In the genomic region with DNA sequence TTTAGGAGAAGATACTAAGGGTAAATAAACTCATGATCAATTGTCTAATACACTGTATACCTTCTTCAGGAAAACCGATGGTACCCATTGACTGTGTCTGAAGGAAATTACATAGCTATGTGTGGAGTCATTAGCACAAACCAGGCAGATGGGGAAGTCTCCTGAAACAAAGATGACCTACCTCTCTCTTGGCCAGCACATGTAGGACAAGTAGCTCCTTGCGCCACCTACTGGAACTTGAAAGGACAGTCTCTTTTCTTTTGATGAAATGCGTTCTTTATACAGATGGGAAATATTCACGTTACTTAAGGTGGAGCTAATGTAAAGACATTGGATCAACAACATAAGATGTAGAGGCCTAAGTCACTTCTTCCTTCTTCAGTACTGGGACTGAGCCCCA, we compare ENCODE assay signal across 8 mouse cellular contexts. TPM values are rescaled to one million over a fixed set of nuclear protein-coding genes. Genes with fewer than 3 reads are reported as not detected.
DNase-seq lines count a peak whose midpoint lies in the region; ATAC-seq lines count a peak whose summit lies in the region.

No protein-coding gene starts in this region.

- H3K27ac ChIP-seq in hindbrain, embryonic 14.5 days: no peak overlapping the region
- H3K27ac ChIP-seq in hindbrain, embryonic 13.5 days: no peak overlapping the region
- no peak overlapping the region for H3K27ac ChIP-seq in embryonic facial prominence, embryonic 10.5 days (replicated peaks)

- no peaks in the 10 kb centered on the region for H3K27me3 ChIP-seq in hindbrain, embryonic 14.5 days (ENCODE audit: control insufficient read depth, insufficient read depth, low read length)
- H3K27me3 ChIP-seq in hindbrain, embryonic 13.5 days: no peaks in the 10 kb centered on the region; the same call in 1 of the 2 replicates
- H3K27me3 ChIP-seq in embryonic facial prominence, embryonic 10.5 days (replicated peaks; ENCODE audit: low read depth, poor library complexity, severe bottlenecking): no peaks in the 10 kb centered on the region

- H3K9ac ChIP-seq in hindbrain, embryonic 14.5 days: no peak overlapping the region
- H3K9ac ChIP-seq in hindbrain, embryonic 13.5 days: no peak overlapping the region

- 7% methylated on average over 4 of the region's 4 CpGs for WGBS in hindbrain, embryonic 14.5 days
- WGBS in hindbrain, embryonic 13.5 days: 4% methylated on average over 4 of the region's 4 CpGs
- 11% methylated on average over 4 of the region's 4 CpGs for WGBS in embryonic facial prominence, embryonic 10.5 days

- peaks cover 10% of the 10 kb centered on the region for H3K4me1 ChIP-seq in hindbrain, embryonic 14.5 days (replicated peaks; ENCODE audit: control insufficient read depth, insufficient read depth, low read length)
- H3K4me1 ChIP-seq in hindbrain, embryonic 13.5 days (replicated peaks): peaks cover 17% of the 10 kb centered on the region
- H3K4me1 ChIP-seq in embryonic facial prominence, embryonic 10.5 days: peaks cover 5% of the 10 kb centered on the region; the same call in 1 of the 2 replicates

- peak; percentile 76 for DNase-seq in hindbrain, embryonic 14.5 days (ENCODE audit: low spot score)
- DNase-seq in CD4-positive helper T cell, adult 2 months (ENCODE audit: low read depth, low spot score): peak; percentile 75
- DNase-seq in ZHBTc4 (ENCODE audit: low read depth, low spot score): peak; percentile 83
- peak; percentile 37 for DNase-seq in embryonic facial prominence, embryonic 10.5 days (ENCODE audit: low spot score)
- peak; percentile 59 for DNase-seq in kidney, postnatal 10 days
- no peak for DNase-seq in layer of hippocampus, postnatal 36 days

- no peaks in the 10 kb centered on the region for H3K9me3 ChIP-seq in hindbrain, embryonic 14.5 days (ENCODE audit: control insufficient read depth, low read length)
- H3K9me3 ChIP-seq in hindbrain, embryonic 13.5 days: no peaks in the 10 kb centered on the region
- H3K9me3 ChIP-seq in embryonic facial prominence, embryonic 10.5 days: no peaks in the 10 kb centered on the region

- ATAC-seq in hindbrain, embryonic 14.5 days (ENCODE audit: low FRiP score): no peak
- no peak for ATAC-seq in hindbrain, embryonic 13.5 days (ENCODE audit: low FRiP score)
- ATAC-seq in monocyte, adult 5-6 weeks (replicated peaks; ENCODE audit: insufficient number of reproducible peaks, low FRiP score, low TSS enrichment, poor library complexity, severe bottlenecking): peak; percentile 91

- H3K4me2 ChIP-seq in hindbrain, embryonic 14.5 days (replicated peaks): no peak overlapping the region
- no peak overlapping the region for H3K4me2 ChIP-seq in hindbrain, embryonic 13.5 days

- H3K36me3 ChIP-seq in hindbrain, embryonic 14.5 days (replicated peaks; ENCODE audit: control insufficient read depth, insufficient read depth): no peaks in the 10 kb centered on the region
- H3K36me3 ChIP-seq in hindbrain, embryonic 13.5 days: no peaks in the 10 kb centered on the region
- no peaks in the 10 kb centered on the region for H3K36me3 ChIP-seq in embryonic facial prominence, embryonic 10.5 days (replicated peaks)

- no peak overlapping the region for H3K4me3 ChIP-seq in hindbrain, embryonic 14.5 days (replicated peaks; ENCODE audit: low read length)
- H3K4me3 ChIP-seq in hindbrain, embryonic 13.5 days: no peak overlapping the region
- H3K4me3 ChIP-seq in embryonic facial prominence, embryonic 10.5 days: no peak overlapping the region

RNA-seq across cellular contexts. Expression of a gene that starts 7.0 kb away (rescaled TPM):
- 215 and 261 TPM in 2 replicates for polyA plus RNA-seq in hindbrain, embryonic 14.5 days (2014; fragmentation: Nextera tagmentation; extraction: Ambion mirVana)
- polyA plus RNA-seq in hindbrain, embryonic 13.5 days (2015; fragmentation: Nextera tagmentation; extraction: Ambion mirVana): 291 and 315 TPM in 2 replicates
- polyA plus RNA-seq in embryonic facial prominence, embryonic 10.5 days (2016; fragmentation: Nextera tagmentation; extraction: Ambion mirVana): 777 and 806 TPM in 2 replicates
- 70.0 to 115 TPM (median 89.9 TPM) in 3 replicates for total RNA-seq in monocyte, adult 5-6 weeks (2017)
- total RNA-seq in layer of hippocampus, postnatal 36 days (2021): 10 to 100 TPM; 37.9 to 44.7 TPM

RNA-seq across cellular contexts. Expression of a gene that starts 19.3 kb away (rescaled TPM):
- polyA plus RNA-seq in hindbrain, embryonic 14.5 days (2014; fragmentation: Nextera tagmentation; extraction: Ambion mirVana): 33.8 and 38.2 TPM in 2 replicates
- 37.6 and 38.4 TPM in 2 replicates for polyA plus RNA-seq in hindbrain, embryonic 13.5 days (2015; fragmentation: Nextera tagmentation; extraction: Ambion mirVana)
- 21.4 and 23.9 TPM in 2 replicates for polyA plus RNA-seq in embryonic facial prominence, embryonic 10.5 days (2016; fragmentation: Nextera tagmentation; extraction: Ambion mirVana)
- total RNA-seq in monocyte, adult 5-6 weeks (2017): 147 to 179 TPM (median 160 TPM) in 3 replicates
- 10 to 100 TPM; 53.1 to 53.3 TPM for total RNA-seq in layer of hippocampus, postnatal 36 days (2021)

RNA-seq across cellular contexts. Expression of a gene that starts 36.4 kb away (rescaled TPM):
- 15.4 and 17.8 TPM in 2 replicates for polyA plus RNA-seq in hindbrain, embryonic 14.5 days (2014; fragmentation: Nextera tagmentation; extraction: Ambion mirVana)
- polyA plus RNA-seq in hindbrain, embryonic 13.5 days (2015; fragmentation: Nextera tagmentation; extraction: Ambion mirVana): 12.2 and 12.8 TPM in 2 replicates
- polyA plus RNA-seq in embryonic facial prominence, embryonic 10.5 days (2016; fragmentation: Nextera tagmentation; extraction: Ambion mirVana): 9.0 and 9.8 TPM in 2 replicates
- total RNA-seq in monocyte, adult 5-6 weeks (2017): 24.2 to 38.2 TPM (median 33.3 TPM) in 3 replicates
- 10 to 100 TPM; 13.9 to 14.4 TPM for total RNA-seq in layer of hippocampus, postnatal 36 days (2021)

Comparison
In these comparisons a context has a peak if more than half of its experiments do, and no peak if none do; other contexts are left out.
1. DNase-seq: peak in hindbrain, embryonic 14.5 days (single experiment), CD4-positive helper T cell, adult 2 months (single experiment), ZHBTc4 (single experiment), embryonic facial prominence, embryonic 10.5 days (single experiment) and kidney, postnatal 10 days (single experiment); none in layer of hippocampus, postnatal 36 days (0 of 2).